Mouse (Mus musculus): ENCODE data around the gene 1810024B03Rik. TPM values are rescaled to one million over a fixed set of nuclear protein-coding genes. Genes with fewer than 3 reads are reported as not detected.

1810024B03Rik gene
- total RNA-seq, 2 experiments from 2014 or later: 1.2 to 1.5 TPM

DNA sequence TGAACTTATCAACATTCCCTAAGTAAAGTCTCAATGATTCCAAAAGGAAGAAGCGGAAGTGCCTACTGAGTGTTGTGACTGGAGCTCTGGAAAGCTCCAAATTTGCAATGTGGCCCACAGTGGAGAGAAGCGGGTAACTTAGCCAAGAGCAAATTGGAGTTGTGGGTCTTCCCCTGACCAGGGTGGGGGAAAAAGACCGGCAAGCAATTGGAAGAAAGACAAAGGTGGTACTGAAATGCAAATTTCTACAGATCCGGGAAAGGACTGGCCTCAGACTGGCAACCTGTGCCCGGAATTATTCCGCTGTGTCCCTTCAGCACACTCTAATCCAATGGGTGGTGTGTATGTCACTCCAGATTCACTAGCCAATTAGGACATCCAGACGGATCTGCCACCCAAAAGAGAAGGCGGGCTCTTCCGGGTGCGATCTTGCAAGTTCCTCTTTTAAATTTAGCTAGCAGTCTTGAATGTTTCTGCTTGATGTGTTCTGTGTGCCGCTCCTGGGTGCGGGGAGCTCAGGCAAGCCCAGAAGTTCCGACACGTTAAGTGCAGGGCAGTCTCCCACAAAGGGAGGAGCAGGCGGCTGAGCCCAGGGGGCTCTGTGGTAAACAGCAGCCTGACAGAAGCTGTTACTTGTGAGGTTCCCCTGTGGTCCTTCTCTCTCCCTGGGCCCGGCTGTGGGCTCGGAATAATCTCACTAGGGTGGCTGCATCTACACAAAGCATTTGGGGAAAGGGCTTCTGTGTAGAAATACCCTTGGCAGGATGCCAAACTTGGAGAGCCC is 25.3 kb downstream of the 1810024B03Rik start:
- peak; percentile 99 for ATAC-seq (replicated peaks; ENCODE audit: poor library complexity, severe bottlenecking)

DNA sequence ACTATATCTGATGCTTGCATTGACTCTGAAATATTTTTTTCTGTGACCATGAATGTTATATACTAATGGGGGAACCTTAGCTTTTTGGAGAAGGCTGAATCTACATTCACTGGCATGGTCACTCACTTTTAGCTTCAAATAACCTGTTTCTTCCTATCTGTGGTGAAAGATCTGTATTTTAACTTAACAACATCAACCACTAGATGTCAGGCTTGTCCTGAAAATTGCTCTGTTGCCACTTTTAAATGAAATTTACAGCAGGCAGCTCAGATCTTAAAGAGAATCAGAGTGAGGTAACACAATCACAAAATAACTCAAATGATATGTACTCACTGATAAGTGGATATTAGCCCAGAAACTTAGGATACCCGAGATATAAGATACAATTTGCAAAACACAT is 41.8 kb downstream of the 1810024B03Rik start:
- 0 out of 2 replicates have a peak, but pooled peaks have one; percentile 33 for ATAC-seq (replicated peaks; ENCODE audit: poor library complexity, severe bottlenecking)

DNA sequence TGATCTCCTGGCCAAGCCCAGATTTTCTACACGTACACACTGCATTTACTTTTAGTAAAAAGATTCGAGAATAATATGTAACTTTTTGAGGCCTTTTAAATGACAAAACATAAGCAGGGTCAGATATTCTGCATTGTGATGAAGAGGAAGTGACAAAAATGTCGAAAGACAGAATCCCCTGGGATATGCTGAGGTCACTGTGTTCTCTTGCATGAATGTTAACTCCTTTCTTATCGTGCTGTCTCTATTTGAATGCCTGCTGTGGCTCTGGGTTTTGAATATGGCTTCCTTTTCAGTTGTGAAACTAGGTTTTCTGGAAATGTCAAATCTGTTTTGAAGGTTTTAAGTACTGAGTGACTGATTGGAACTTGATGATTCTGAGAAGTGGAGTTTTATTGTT is 42.4 kb downstream of the 1810024B03Rik start:
- no peak for ATAC-seq (replicated peaks; ENCODE audit: poor library complexity, severe bottlenecking)

DNA sequence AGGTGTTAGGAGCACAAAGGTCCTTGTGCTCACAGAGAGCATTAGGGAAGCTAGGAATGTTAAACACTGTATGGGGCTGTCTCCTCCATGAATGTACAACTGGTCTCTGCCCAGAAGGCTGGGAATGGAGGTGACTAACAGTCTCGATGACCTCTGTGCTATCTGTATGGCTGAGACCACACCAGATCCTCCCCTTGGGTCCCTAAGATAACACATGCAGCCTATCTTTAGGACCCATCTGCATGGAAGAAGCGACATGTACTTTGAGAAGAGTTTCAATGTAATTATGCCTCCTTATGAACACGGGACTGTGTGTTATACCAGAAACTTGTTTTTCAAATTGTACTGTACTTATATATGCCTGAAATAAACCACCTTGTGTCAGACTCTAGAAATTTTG is 62.4 kb downstream of the 1810024B03Rik start:
- no peak for ATAC-seq (replicated peaks; ENCODE audit: poor library complexity, severe bottlenecking)

DNA sequence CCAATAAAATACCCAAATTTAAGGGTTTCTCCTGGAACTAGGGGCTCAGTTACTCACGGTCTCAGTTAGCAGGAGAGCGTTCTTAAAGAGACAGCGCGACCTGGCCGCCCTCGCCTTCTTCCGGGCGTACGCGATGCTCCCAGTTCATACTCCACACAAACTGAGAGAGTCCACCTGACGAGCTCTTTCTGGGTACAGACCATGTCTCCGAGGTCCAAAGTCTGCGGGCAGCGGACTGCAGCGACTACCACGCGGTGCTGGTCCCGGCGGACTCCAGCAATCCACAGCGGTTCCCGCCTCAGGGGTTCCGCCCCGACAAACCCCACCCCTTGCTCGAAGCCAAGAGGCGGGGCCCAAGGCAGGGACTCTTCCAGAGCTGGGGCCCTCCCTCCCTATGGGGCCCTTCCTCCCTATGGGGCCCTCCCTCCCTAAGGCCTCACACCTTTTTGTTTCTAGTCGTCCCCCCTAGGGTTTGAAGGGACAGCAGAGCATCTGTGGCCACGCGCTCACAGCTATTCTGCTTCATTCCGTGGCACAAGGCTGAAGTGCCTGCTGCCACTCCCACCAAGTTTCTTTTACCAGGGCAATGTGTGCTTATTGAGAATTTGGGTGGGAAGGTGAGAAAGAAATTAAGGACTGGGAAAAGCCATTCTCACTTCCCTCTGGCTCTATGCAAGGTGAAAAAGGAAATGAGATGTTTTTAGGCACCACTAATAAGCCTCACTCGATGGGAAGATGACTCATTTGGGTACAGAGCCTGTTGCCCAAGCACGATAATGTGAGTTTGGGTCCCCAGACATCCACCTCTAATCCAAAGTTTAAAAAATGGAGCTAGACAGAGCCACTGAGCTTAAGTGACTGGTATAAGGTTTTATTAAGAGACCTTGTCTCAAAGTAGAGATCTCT is 64.7 kb downstream of the 1810024B03Rik start, which contains the start of gene Itpripl1:
TSS of gene Itpripl1 (minus strand) at position 285 of the 906 bp plus-strand sequence.
- ATAC-seq (replicated peaks; ENCODE audit: poor library complexity, severe bottlenecking): peak; percentile 87

DNA sequence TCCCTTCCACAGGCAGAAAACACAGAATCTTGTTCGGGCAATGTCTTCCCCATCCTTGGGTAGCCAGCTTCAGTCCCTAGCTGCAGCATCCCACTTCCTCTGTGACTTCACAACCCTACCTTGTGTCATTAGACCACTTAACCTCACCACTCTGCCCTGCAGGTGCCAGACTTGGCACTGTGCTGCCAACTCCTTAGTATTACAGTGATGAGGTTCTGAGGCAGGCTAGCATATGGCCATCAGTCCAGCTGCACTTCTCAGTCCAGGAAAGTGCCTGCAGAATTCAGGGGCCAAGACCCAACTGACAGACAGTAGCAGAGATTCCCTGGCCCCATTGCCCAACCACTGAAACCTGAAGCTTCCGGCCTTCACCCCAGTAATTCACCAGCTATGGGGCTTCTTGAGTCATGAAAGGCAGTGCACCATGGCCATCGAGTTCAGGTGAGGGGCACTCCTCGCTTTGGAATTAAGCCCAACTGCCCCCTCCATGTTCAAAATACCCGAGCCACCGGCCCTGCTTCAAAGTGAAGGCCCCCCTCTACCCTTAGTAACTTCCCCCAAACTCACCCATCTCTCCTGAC is 65.4 kb downstream of the 1810024B03Rik start:
- peak; percentile 45 for ATAC-seq (replicated peaks; ENCODE audit: poor library complexity, severe bottlenecking)

DNA sequence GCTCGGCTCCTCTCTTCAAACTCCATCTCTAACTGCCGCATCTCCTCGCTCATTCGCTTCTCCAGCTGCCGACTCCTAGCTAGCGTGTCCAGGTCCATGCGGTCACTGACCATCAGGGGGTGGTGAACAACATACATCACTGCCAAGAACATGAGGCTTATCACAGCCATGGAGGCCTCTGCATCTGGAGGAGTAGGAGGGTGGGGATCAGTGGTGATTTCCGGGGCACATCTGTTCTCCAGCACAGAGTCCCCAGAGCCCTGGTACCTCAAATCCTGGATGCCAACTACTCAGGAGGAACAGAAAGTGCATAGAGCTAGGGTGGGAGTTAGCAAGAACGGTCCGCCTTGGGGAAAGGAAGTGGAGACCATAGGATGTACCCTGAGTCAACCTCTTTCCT is 66.0 kb downstream of the 1810024B03Rik start:
- peak; percentile 48 for ATAC-seq (replicated peaks; ENCODE audit: poor library complexity, severe bottlenecking)

DNA sequence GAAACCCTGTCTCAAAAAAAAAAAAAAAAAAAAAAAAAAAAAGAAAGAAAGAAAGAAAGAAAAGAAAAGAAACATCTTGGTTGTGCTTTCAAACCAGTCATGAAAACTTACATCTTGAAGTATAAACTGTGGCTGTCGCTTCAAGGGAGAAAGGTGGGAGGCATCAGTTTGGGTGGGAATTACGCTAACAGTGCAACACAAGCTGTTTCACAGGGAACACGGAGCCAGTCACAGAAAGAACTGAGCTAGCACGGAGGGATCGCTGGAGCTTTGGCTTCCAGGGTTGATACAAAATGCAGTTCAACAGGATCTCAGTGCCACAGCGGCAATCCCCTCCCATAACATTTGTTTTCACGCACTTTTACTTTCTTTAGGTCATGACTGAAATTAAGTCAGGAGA is 68.1 kb downstream of the 1810024B03Rik start:
- no peak for ATAC-seq (replicated peaks; ENCODE audit: poor library complexity, severe bottlenecking)

DNA sequence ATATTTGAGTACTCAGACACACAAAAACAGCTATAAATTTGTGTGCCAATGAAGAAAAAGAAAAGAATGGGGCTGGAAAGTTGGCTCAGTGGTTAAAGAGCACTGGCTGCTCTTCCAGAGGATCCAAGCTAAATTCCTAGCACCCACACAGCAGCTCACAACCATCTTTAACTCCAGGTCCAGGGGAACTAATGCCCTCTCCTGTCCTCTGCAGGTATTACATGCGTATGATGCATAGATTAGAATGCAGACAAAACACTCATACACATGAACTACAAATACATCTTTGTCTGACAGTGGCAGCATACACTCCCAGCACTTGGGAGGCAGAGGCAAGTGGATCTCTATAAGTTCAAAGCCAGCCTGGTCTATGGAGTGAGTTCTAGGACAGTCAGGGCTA is 68.5 kb downstream of the 1810024B03Rik start:
- ATAC-seq (replicated peaks; ENCODE audit: poor library complexity, severe bottlenecking): no peak

DNA sequence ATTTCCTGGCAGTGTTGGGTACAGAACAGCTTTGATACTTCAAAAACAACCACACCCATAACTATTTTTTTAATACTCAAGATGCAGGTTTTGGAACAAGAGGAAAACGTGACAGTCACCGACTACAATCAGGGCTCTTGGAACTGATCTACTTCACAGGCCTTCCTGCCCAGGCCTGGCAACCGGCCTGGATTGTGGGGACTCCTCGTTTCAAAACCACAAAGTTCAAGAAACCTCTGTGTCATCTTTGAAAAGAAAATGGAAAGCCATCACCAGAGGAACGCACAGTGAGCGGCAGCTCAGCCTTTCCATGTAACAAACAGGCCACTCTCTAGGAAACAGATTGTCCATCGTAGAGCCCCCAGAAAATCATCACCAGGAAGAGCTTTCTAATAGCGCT is 69.0 kb downstream of the 1810024B03Rik start:
- ATAC-seq (replicated peaks; ENCODE audit: poor library complexity, severe bottlenecking): no peak

DNA sequence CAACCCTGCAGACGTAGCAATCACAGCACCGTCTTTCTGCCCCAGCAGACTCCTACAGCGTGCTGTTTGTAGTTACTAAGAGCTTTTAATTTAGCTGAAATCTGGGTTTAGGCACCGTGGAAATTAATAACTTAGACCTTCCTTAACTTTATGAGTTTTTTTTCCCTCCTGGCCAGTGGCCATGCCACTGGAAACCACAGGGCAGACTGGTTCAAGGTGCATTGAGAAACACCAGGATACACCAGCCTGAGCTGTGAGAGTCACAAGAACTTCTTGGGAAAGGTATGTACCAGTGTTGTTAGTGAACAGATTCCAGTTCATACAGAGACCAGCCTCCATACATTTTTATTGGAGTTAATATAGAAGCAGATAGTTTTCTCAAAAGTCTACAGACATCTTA is 69.6 kb downstream of the 1810024B03Rik start:
- no peak for ATAC-seq (replicated peaks; ENCODE audit: poor library complexity, severe bottlenecking)

DNA sequence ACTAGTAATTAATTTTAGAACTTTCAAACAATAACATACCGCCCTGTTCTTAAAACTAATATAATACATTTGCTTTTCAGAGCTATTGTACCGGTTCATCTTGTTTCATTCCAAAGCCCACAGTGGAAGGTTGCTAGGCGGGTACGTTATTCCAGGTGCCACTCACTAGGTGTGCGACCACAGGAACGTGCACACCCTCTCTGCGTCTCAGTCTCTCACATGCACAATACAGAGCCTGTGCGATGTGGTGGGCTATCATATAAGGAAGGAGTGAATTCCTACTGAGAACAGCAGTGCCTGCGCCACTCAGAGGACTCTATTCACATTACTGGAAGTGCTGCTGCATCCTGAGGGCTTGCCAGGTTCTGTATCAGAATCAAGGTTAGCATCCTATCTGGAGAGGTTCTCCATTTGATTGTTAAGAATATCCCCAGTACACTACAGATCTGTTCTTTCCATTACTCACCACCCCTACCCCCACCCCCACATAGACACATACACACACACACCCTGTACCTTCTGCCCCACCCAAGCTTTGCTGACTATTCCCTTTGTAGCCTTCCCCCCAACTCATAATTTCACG is 70.2 kb downstream of the 1810024B03Rik start:
- ATAC-seq (replicated peaks; ENCODE audit: poor library complexity, severe bottlenecking): no peak

DNA sequence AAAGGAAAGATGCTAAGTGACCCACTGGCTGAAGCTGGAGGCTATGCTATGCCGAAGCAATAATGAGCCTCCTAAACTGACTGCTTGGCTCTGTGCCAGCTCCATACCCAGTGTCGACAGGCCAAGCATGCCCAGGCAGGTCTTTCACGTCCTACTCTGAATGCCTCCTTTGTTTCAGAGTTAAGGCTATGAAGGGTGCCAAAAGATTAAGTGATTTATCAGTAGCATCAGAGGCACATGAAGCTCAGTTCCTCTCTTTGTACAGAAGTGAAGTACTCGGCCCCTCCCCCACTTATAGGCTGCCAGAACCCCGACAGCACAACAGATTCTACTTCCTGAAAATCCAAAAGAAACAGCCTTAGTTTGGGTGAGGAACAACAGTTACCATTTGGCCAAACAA is 71.1 kb downstream of the 1810024B03Rik start:
- peak; percentile 60 for ATAC-seq (replicated peaks; ENCODE audit: poor library complexity, severe bottlenecking)

Other genes with a start within 250 kb of the 1810024B03Rik start
- 8.6 and 12.7 TPM in 2 replicates for gene Ap4e1, start 199.6 kb downstream of the 1810024B03Rik start, total RNA-seq (2014; fragmentation: Nextera tagmentation)
- gene Ap4e1, start 199.6 kb downstream of the 1810024B03Rik start, total RNA-seq (2017): 17.8 and 19.6 TPM in 2 replicates
- gene Blvra, start 137.6 kb downstream of the 1810024B03Rik start, total RNA-seq (2014; fragmentation: Nextera tagmentation): 41.2 and 51.4 TPM in 2 replicates
- gene Blvra, start 137.6 kb downstream of the 1810024B03Rik start, total RNA-seq (2017): 30.5 and 34.9 TPM in 2 replicates
- gene Ncaph, start 74.3 kb downstream of the 1810024B03Rik start, total RNA-seq (2014; fragmentation: Nextera tagmentation): 39.1 and 52.5 TPM in 2 replicates
- gene Ncaph, start 74.3 kb downstream of the 1810024B03Rik start, total RNA-seq (2017): 49.6 and 61.3 TPM in 2 replicates
- 27.7 and 33.8 TPM in 2 replicates for gene Itpripl1, start 64.8 kb downstream of the 1810024B03Rik start, total RNA-seq (2014; fragmentation: Nextera tagmentation)
- 22.5 and 26.2 TPM in 2 replicates for gene Itpripl1, start 64.8 kb downstream of the 1810024B03Rik start, total RNA-seq (2017)
- gene Snrnp200, start 106 bp upstream of the 1810024B03Rik start, total RNA-seq (2014; fragmentation: Nextera tagmentation): 66.4 and 82.1 TPM in 2 replicates
- gene Snrnp200, start 106 bp upstream of the 1810024B03Rik start, total RNA-seq (2017): 133 and 167 TPM in 2 replicates
- 36.3 and 47.4 TPM in 2 replicates for gene Ciao1, start 39.5 kb upstream of the 1810024B03Rik start, total RNA-seq (2014; fragmentation: Nextera tagmentation)
- 33.5 and 38.7 TPM in 2 replicates for gene Ciao1, start 39.5 kb upstream of the 1810024B03Rik start, total RNA-seq (2017)
- gene Tmem127, start 39.6 kb upstream of the 1810024B03Rik start, total RNA-seq (2014; fragmentation: Nextera tagmentation): 12.8 and 18.8 TPM in 2 replicates
- gene Tmem127, start 39.6 kb upstream of the 1810024B03Rik start, total RNA-seq (2017): 32.4 and 41.7 TPM in 2 replicates
- gene Stard7, start 61.9 kb upstream of the 1810024B03Rik start, total RNA-seq (2014; fragmentation: Nextera tagmentation): 69.6 and 84.0 TPM in 2 replicates
- gene Stard7, start 61.9 kb upstream of the 1810024B03Rik start, total RNA-seq (2017): 131 and 143 TPM in 2 replicates
- gene Dusp2, start 127.9 kb upstream of the 1810024B03Rik start, total RNA-seq (2014; fragmentation: Nextera tagmentation): 22.3 and 33.3 TPM in 2 replicates
- 50.4 and 51.2 TPM in 2 replicates for gene Dusp2, start 127.9 kb upstream of the 1810024B03Rik start, total RNA-seq (2017)
- 0.60 TPM in 1 of 2 replicates, not detected in the other for gene Astl, start 130.4 kb upstream of the 1810024B03Rik start, total RNA-seq (2014; fragmentation: Nextera tagmentation)
- 0.04 and 0.21 TPM in 2 replicates for gene Astl, start 130.4 kb upstream of the 1810024B03Rik start, total RNA-seq (2017)
- gene Adra2b, start 154.9 kb upstream of the 1810024B03Rik start, total RNA-seq (2014; fragmentation: Nextera tagmentation): not detected in 2 replicates
- not detected in 2 replicates for gene Adra2b, start 154.9 kb upstream of the 1810024B03Rik start, total RNA-seq (2017)
- not detected in 2 replicates for gene Gpat2, start 216.9 kb upstream of the 1810024B03Rik start, total RNA-seq (2014; fragmentation: Nextera tagmentation)
- gene Gpat2, start 216.9 kb upstream of the 1810024B03Rik start, total RNA-seq (2017): not detected in 2 replicates
- gene Fahd2a, start 236.3 kb upstream of the 1810024B03Rik start, total RNA-seq (2014; fragmentation: Nextera tagmentation): 6.0 and 26.2 TPM in 2 replicates
- 6.6 and 11.9 TPM in 2 replicates for gene Fahd2a, start 236.3 kb upstream of the 1810024B03Rik start, total RNA-seq (2017)